Mouse (Mus musculus) skeletal muscle tissue, adult 2 months (tissue): ENCODE measurements around the gene Guk1.
"Not testable (repeated sequence)": the region's sequence is repeated elsewhere in the genome, so short reads cannot be mapped to it uniquely, and the experiment has no call there.

ENCODE experiments used
- DNase-seq: peaks from one replicate; pipeline ENCODE4 v3.0.0-alpha.2; 2012; ENCODE audit warnings: low read depth, low spot score

Guk1 gene

GRCm38 (mm10) chr11:59211561-59211960 lies 19.5 kb upstream of the Guk1 start:
- DNase-seq, result not testable (repeated sequence)

DNA sequence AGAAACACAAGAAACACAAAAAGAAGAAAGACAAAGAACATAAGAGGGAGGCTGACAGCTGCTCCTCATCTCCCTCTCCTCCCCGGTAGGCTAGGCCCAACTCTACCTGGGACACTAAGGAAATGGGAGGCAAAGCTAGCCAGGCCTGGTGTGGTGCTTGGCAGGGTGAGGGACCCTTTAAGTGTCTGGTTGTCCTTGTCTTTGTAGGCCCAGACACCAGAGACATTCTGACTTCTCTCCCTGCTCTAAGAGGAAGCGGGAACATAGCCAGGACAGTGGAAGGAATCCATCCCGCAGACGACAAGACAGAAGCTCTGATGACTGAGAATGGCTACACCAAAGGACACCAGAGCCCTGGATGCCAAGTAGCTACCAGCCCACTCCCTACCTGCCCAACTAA lies 18.0 kb upstream of the Guk1 start:
- no peak for DNase-seq

- DNase-seq, result no peak
These were observed 17.6 kb upstream of the Guk1 start for GRCm38 (mm10) chr11:59209580-59209979.

- no peak for DNase-seq
These were observed 17.0 kb upstream of the Guk1 start for GRCm38 (mm10) chr11:59209003-59209441.

GRCm38 (mm10) chr11:59208153-59208831 lies 16.3 kb upstream of the Guk1 start, which contains the start of gene 2310033P09Rik:
Gene 2310033P09Rik (plus strand): TSS chr11:59208321.
- DNase-seq, result peak; percentile 97

GRCm38 (mm10) chr11:59202081-59202995 lies 10.3 kb upstream of the Guk1 start, which contains the start of gene Mrpl55:
Gene Mrpl55 (plus strand): TSS chr11:59202486.
- peak; percentile 95 for DNase-seq

- DNase-seq, result no peak
These were observed 9.4 kb upstream of the Guk1 start for GRCm38 (mm10) chr11:59201216-59202002.

DNA sequence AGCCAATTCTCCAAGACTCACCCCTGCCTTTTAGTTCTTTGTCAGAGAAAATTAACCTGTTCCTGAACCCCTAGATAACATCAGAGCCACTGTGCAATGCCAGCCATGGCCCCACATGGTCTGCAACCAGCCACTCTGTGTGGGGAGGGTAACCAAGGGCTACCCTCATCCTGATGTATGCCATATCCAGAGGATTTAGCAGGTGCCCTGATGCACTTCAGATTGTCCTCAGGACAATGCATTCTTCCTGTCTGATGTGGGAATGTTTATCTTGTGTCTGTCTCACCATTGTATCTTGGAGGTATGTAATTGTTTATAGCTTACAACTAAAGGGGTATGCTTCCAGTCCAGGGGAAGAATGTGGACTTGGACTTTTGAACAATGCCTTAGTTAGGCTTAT lies 4.2 kb upstream of the Guk1 start:
- no peak for DNase-seq

DNA sequence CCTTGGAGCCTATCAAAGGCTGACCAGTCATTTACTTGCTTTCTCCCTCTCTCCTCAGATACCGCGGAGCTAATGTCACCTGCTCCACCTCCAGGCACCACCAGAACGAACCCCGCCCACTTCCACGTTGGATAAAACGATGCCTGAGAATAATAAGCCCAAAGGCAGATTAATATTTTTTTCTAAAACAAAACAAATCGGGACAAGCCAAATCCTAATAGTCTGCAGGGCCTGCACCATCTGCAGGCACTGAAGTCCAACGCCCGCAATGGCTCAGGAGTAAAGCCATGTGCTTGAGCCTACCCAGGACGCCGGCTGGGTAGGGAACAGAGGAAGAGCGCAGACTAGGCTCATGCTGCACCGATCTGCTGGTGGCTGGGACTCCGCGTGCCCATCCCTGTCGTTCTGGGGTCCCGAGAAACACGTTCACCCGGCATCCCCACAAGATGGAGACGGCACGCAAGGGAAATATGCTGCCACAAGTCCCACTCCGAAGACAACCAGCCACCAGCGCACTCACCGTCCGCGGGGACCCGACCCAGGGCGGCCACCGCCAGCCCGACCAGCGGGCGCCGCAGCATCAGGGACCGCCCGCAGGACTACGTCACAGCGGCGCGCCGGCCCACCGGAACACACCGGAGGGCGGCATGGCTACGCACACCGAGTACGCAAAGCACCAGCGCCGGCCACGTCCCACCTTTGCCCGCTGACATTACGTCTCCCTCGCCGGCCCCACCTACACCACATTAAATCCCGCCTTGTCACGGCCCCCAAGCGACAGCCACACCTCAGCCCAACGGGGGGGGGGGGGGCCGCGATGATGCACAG lies 567 bp downstream of the Guk1 start:
- DNase-seq, result peak; percentile 90

- no peak for DNase-seq
These were observed 4.3 kb downstream of the Guk1 start for GRCm38 (mm10) chr11:59187706-59188105.

GRCm38 (mm10) chr11:59185490-59185889 lies 6.5 kb downstream of the Guk1 start:
- DNase-seq, result no peak

GRCm38 (mm10) chr11:59183821-59184220 lies 8.2 kb downstream of the Guk1 start:
- DNase-seq, result peak; percentile 82

DNA sequence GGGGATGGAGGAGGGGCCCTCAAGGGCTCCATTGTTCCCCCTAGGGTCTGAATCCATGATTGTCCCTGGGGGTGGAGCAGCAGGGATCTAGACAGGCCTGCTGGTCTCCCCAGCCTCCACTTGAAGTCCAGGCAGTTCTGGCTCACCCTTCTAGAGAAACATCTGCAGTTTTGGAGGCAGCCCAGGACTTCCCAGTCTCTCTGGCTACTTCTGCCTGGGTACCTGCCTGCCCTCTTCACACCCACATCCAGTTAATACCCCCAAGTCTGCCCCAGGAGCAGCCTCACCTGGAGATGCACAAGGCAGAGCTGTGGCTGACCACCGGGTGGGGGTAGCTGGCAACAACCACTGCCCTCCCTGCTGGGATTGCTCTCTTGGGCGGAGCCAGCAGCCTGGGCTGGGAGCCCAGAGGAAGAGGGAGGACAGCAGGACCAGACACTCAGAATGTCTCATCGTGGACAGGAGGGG lies 9.1 kb downstream of the Guk1 start, which contains the start of gene Gjc2:
TSS of gene Gjc2 (minus strand) at position 350 of the 468 bp plus-strand sequence.
- peak; percentile 57 for DNase-seq

GRCm38 (mm10) chr11:59176921-59177320 lies 15.1 kb downstream of the Guk1 start:
- no peak for DNase-seq

GRCm38 (mm10) chr11:59176475-59176874 lies 15.5 kb downstream of the Guk1 start:
- DNase-seq, result no peak

DNA sequence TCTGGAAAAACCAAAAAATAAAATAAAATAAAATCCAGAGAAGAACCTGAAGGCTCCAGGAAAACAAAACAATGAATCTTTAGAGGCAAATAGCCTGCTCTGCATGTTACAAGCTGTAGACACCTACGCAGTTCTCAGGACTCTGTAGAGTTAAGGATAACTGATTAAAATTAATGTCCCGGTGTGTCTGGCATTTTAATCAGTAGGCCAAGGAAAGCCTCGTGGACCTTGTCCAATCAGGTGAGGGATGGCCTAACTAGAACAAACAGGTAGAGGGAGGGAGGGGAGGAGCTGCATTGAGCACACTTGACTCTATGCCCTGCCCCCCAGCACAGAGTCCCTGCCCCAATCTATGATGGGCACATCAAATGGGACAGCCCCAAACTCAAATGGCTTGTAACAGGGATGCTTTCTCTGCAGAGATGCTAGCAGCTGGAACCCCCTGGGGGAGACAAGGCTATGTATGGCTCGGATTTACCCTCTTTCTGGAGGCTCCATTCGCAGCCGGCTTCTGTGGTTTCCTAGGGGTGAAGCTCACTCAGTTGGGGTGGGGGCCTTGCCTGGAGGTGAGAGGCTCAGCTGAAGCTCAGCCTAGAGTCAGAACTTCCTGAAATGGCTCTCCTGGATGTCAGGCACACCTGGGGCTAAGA lies 17.7 kb downstream of the Guk1 start:
- DNase-seq, result no peak

DNA sequence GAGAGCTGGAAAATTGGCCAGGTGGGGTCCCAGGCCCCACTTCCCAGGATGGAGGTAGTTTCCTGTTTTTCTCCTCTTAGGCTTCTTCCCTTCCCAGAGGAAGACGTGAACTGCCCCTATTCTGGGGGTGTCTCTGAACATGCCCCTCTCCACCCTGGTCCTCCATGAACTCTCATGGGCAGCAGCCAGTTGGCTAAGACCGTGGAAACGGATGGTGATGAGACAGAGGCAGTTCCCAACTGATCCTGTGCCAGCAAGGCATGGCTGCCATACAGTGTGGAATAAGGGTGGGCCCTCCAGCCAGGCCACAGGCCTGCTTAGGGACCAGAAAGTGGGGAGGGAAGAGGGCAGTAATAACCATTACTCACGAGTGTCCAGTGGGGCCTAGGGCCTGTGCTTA lies 21.5 kb downstream of the Guk1 start:
- no peak for DNase-seq

DNA sequence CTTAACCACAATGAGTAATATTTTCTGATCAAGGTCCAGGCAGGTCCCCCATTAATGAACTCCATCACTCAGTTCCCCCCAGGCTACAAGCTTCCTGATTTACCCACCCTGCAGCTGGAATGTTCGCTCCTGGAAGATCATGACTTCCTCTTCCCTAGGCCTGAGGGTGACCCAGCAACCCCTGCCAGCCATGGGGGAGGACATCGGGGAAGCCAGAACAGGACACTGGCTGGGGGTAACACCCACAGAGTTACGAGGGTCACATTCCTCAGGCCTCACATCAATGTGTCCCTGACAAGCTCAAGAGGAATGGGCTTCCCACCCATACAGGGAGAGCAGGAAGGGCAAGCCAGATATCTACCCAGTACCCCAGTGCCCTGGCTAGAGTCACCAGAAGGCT lies 22.2 kb downstream of the Guk1 start:
- DNase-seq, result no peak

DNA sequence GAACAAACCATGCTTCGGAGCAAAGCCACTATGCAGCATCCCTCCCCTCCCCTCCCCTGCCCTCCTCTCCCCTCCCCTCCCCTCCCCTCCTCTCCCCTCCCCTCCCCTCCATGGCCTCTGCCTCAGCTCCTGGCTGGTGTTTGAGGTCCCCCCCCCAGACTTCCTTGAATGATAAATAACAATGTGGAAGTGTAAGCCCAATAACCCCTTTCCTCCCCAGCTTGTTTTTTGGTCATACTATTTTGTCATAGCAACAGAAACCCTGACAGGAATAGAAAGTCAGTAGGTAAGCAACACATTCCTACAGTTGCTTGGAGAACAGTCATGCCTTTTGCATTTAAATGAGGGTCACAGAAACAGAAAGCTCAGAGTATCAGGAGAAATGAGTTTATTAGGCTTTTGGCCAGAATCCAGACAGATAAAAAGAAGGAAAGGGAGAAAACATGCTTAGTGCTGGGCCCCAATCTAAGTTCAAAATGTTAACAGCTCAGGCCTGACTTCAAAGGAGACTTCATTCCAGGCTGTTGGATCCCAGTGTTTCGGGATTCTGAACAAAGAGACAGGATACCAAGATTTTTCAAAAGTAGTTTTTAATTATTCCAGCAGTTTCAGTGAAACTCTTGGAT lies 26.3 kb downstream of the Guk1 start:
- no peak for DNase-seq

DNA sequence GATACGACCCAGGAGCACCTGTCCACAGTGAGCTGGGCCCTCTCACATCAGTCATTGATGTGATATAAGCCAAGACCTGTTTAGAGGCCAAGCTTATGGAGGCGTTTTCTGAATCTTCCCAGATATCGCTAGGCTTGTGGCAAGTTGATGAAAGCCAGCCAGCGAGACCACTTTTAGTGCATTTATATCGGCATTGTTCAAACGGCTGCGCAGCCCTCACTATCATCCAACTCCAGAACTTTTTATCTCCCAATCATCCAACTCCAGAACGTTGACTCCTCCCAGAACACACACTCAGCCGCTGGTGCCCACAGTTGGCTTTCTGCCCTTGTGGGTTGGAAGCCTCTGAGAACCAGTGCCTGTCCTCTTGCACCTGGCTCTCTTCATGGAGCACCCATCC lies 27.6 kb downstream of the Guk1 start:
- peak; percentile 47 for DNase-seq
